Mouse (Mus musculus): ENCODE measurements around the gene Abtb2.
A peak's percentile ranks its signal among the peaks of the same experiment; 100 is the strongest.

Gene Abtb2

DNA sequence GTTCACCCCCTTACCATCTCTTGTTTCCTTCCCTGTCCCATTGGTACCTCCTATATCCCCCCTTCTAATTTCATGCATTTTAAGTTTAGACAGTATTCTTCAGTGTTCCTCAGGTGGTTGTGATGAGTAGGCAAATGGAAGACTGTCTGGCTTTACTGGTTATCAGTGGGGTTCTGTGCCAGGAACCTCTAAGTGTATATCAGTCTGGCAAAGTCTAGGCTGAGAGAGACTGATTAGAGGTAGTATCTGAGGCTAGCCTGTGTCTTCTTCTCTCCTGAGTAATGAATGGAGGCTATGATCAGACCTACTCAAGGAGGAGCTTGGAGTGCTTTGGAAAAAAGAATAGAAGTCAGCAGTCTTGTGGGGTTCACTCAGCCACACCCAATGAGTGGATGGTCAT, 18.0 kb downstream of the Abtb2 start:
- DNase-seq (ENCODE audit: low spot score): peak; percentile 60

GRCm38 (mm10) chr2:103586423-103586822, 20.3 kb downstream of the Abtb2 start:
- DNase-seq (ENCODE audit: low spot score): no peak

GRCm38 (mm10) chr2:103588776-103589175, 22.7 kb downstream of the Abtb2 start:
- no peak for DNase-seq (ENCODE audit: low spot score)

GRCm38 (mm10) chr2:103589400-103589799, 23.3 kb downstream of the Abtb2 start:
- DNase-seq (ENCODE audit: low spot score): no peak

DNA sequence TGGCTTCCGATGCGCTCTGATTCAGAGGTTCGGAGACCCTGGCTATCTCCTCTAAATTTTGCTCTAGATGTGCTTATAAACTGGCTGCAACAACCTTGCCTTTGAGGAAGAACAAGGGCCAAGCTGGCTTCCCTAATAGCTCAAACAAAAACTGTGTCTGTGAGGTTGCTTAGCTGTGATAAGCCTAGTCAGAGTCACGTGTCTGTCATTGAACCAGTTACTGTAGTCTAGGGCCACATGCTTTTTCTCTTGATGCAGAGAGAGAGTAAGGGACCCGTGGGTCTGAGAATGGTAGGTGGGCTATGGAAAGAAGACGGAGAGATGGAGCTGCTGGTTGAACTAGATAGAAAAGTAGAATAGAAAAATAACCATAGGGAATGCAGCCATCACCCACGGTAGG, 24.5 kb downstream of the Abtb2 start:
- DNase-seq (ENCODE audit: low spot score): no peak

GRCm38 (mm10) chr2:103591742-103592590, 25.9 kb downstream of the Abtb2 start:
- DNase-seq (ENCODE audit: low spot score): no peak

DNA sequence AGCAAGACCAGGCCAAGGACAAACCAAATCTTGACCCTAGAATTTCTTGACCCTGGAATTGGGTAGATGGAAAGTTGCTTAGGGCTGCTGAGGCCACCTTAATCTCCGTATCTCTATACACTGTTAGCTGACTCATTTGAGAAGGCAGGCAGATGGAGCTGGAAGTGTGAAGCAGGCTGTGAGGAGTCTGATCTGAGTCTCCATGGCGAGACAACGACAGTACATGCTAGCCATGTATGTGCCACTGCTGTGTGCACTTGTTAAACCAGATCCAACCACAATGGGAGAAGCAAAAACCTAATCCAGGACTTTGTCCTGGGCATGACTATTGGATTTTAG, 26.4 kb downstream of the Abtb2 start:
- no peak for DNase-seq (ENCODE audit: low spot score)

DNA sequence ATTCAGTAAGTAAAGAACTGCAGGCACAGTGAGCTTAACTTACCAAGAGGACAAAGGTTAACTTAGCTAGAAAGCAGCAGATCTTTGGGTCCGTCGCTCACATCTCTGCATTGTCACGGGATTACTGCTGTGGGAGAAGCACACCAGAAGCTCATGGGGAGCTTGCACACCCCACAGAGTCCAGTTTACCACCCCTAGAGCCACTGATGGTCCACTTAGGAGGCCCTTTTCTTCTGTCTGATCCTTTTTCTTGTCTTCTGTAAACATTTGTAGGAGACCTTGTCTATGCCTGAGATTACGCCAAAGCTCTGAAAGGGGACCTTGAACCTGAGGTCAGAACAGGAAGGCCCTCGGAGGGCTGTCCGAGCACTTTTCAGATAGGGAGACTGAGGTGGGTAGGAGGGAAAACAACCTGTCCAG, 28.5 kb downstream of the Abtb2 start:
- no peak for DNase-seq (ENCODE audit: low spot score)

- no peak for DNase-seq (ENCODE audit: low spot score)
Measured at GRCm38 (mm10) chr2:103595028-103595651, 29.0 kb downstream of the Abtb2 start.

DNA sequence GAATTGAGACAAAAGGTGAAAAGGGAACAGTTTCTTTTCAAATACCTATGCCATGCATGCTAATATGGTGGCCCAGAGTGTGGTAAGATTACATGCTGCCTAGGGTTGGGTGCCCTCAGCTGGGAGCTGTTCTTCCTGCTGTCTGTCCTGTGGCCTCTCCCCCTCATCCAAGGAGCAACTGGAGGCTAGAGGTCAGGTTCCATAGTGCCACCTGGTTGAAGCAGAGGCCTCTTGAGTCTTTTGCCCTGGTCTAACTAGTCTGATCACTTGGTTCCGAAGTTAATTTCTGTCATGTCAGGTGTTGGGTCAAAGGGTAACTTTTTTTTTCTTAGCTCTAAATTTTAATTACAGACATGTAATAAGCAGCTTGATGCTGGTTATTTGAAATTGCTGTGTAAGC, 33.2 kb downstream of the Abtb2 start:
- no peak for DNase-seq (ENCODE audit: low spot score)

- DNase-seq (ENCODE audit: low spot score): no peak
Measured at GRCm38 (mm10) chr2:103600165-103600891, 34.2 kb downstream of the Abtb2 start.

GRCm38 (mm10) chr2:103601126-103601525, 35.0 kb downstream of the Abtb2 start:
- no peak for DNase-seq (ENCODE audit: low spot score)

GRCm38 (mm10) chr2:103601531-103601930, 35.4 kb downstream of the Abtb2 start:
- DNase-seq (ENCODE audit: low spot score): no peak

- DNase-seq (ENCODE audit: low spot score): no peak
Measured at GRCm38 (mm10) chr2:103603209-103603608, 37.1 kb downstream of the Abtb2 start.

- no peak for DNase-seq (ENCODE audit: low spot score)
Measured at GRCm38 (mm10) chr2:103603869-103604268, 37.8 kb downstream of the Abtb2 start.

DNA sequence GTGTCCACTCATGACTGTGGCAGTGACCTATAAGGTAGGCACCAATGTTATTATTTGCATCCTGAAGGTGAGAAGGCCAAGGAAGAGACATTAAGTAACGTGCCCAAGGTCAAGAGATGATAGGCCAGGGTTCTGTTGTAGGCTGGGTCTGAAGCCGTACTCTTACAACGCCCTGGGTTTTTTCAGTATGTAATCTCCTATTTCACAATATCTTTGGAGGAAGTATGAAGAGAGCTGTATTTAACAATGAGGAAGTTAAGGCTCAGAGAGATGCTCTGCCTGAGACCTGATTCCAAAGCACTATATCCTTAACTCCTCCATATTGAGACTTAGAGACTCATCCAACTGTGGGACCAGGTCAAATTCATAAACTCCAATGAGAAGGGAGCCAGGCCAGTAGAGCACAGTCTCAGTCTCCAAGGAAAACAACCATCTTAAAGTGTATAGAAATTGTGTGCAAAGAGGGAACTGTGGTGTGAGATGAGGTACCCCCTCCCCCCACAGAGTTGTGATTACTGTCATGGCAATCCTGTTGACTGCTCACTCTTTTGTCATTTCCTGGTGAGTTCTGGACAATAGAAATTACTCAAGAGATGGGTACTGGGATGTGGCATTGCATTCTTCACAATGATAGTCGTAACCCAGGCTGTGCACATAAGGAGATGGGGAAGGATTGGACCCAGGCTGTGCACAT, 39.8 kb downstream of the Abtb2 start:
- no peak for DNase-seq (ENCODE audit: low spot score)

- DNase-seq (ENCODE audit: low spot score): no peak
Measured at GRCm38 (mm10) chr2:103607926-103608325, 41.8 kb downstream of the Abtb2 start.

GRCm38 (mm10) chr2:103608947-103609346, 42.8 kb downstream of the Abtb2 start:
- no peak for DNase-seq (ENCODE audit: low spot score)

DNA sequence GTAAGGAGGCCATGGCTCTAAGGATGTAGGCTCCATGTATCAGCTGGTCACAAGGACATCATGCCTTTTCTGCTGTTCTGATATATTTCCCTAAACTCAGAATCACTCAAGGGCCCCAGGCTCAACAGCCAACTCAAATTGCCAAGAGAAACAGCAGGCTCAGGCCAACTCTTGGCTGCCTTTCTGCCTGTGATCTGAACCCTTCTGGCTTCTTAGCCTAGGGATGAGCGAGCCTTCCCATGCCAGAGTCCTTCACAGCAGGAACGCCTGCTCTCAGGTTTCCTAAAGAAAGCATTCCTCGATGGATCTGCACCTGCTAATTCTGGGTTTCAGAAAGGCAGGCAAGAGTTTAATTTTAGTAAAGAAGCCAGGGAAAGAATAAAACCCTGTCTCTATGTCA, 43.4 kb downstream of the Abtb2 start:
- DNase-seq (ENCODE audit: low spot score): no peak

GRCm38 (mm10) chr2:103610831-103611535, 44.9 kb downstream of the Abtb2 start:
- no peak for DNase-seq (ENCODE audit: low spot score)

- no peak for DNase-seq (ENCODE audit: low spot score)
Measured at GRCm38 (mm10) chr2:103613865-103614264, 47.8 kb downstream of the Abtb2 start.

DNA sequence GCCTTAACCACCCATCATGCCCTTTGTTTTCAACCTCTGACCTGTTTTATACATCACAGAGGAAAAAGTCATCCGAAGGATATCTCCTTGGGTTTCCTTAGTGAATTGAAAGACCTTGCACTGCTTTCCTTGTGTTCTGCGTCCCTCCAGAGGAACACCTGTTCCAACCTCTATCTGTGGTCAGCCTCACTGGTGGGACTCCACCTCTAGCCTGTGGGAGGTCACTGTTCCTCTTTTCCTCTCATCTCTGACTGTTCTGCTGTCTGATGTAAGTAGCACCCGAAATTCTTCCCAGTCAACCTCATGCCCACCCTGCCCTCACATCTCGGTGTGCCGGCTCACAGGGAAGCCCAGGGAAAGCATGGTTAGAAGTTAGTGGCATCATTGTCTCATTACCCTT, 48.9 kb downstream of the Abtb2 start:
- DNase-seq (ENCODE audit: low spot score): no peak
